Mouse (Mus musculus) myocyte (in vitro differentiated cells): Measurements from ENCODE around the gene Slc15a4. TPM values are rescaled to one million over a fixed set of nuclear protein-coding genes. Genes with fewer than 3 reads are reported as not detected.

ENCODE experiments used
- H3K27me3 ChIP-seq: one replicate; pipeline ENCODE4 v1.6.1; 2011; ENCODE audit not compliant: control insufficient read depth, insufficient read depth, insufficient read length
- H3K36me3 ChIP-seq: one replicate; pipeline ENCODE4 v1.6.1; 2011; ENCODE audit not compliant: control insufficient read depth, insufficient read depth
- H3K4me2 ChIP-seq: one replicate; pipeline ENCODE4 v1.6.1; 2011; ENCODE audit warnings: low read depth, control low read depth
- H3K4me3 ChIP-seq: one replicate; pipeline ENCODE4 v1.5.1; 2011; ENCODE audit warnings: mild to moderate bottlenecking, control low read depth, moderate library complexity
- H3K79me2 ChIP-seq: one replicate; pipeline ENCODE4 v1.6.1; 2011; ENCODE audit not compliant: control insufficient read depth, insufficient read depth
- H3ac ChIP-seq: one replicate; pipeline ENCODE4 v1.6.1; 2011; ENCODE audit not compliant: control insufficient read depth, insufficient read length
- CEBPB ChIP-seq: IDR thresholded peaks from 2 replicates; pipeline ENCODE4 v1.6.1; 2011; ENCODE audit warnings: mild to moderate bottlenecking, moderate library complexity; ENCODE audit not compliant: poor library complexity, insufficient read depth, severe bottlenecking
- E2F4 ChIP-seq: IDR thresholded peaks from one replicate; pipeline ENCODE4 v1.6.1; 2011; ENCODE audit warnings: mild to moderate bottlenecking, control low read depth, moderate library complexity; ENCODE audit not compliant: insufficient read depth
- MAX ChIP-seq: IDR thresholded peaks from one replicate; pipeline ENCODE4 v1.6.1; 2011; ENCODE audit warnings: low read depth, mild to moderate bottlenecking, control low read depth
- MYOD1 ChIP-seq, 3 experiments: IDR thresholded peaks; one replicate each; pipeline ENCODE4 v1.6.1; 2011; ENCODE audit warnings: control low read depth in 2 of 3, low read depth in 2 of 3, mild to moderate bottlenecking in 2 of 3, moderate library complexity in 1 of 3; ENCODE audit not compliant: insufficient read length in 2 of 3, control insufficient read depth in 1 of 3
- MYOG ChIP-seq, 3 experiments: IDR thresholded peaks; one replicate each; pipeline ENCODE4 v1.6.1; 2011; ENCODE audit warnings: control low read depth in 2 of 3, low read depth in 2 of 3, mild to moderate bottlenecking in 2 of 3; ENCODE audit not compliant: insufficient read length in 2 of 3, control insufficient read depth in 1 of 3, insufficient read depth in 1 of 3
- POLR2A ChIP-seq: IDR thresholded peaks from one replicate; pipeline ENCODE4 v1.6.1; 2011; ENCODE audit warnings: low read depth, mild to moderate bottlenecking, control low read depth, moderate library complexity; ENCODE audit not compliant: insufficient read length
- POLR2AphosphoS2 ChIP-seq: IDR thresholded peaks from one replicate; pipeline ENCODE4 v1.6.1; 2011; ENCODE audit warnings: low read depth, control low read depth; ENCODE audit not compliant: insufficient read length
- REST ChIP-seq: IDR thresholded peaks from one replicate; pipeline ENCODE4 v1.6.1; 2011; ENCODE audit warnings: mild to moderate bottlenecking, control low read depth, moderate library complexity; ENCODE audit not compliant: insufficient read depth, insufficient read length
- SRF ChIP-seq: IDR thresholded peaks from one replicate; pipeline ENCODE4 v1.6.1; 2011; ENCODE audit warnings: low read depth; ENCODE audit not compliant: control insufficient read depth, insufficient read length
- TCF12 ChIP-seq: IDR thresholded peaks from one replicate; pipeline ENCODE4 v1.6.1; 2011; ENCODE audit warnings: mild to moderate bottlenecking, control low read depth; ENCODE audit not compliant: poor library complexity, insufficient read depth, severe bottlenecking
- TCF3 ChIP-seq: IDR thresholded peaks from one replicate; pipeline ENCODE4 v1.6.1; 2011; ENCODE audit warnings: low read depth, control low read depth; ENCODE audit not compliant: insufficient read length
- USF1 ChIP-seq: IDR thresholded peaks from one replicate; pipeline ENCODE4 v1.6.1; 2011; ENCODE audit warnings: low read depth, mild to moderate bottlenecking, control low read depth, moderate library complexity
- polyA plus RNA-seq: library from polyadenylated mRNA; unstranded; fragments of >200 nt; fragmentation: generic; extraction: Trizol; gene quantifications from one replicate; pipeline ENCODE4 v1.2.1, GENCODE M21; 2012; ENCODE audit warnings: missing spikeins

The Slc15a4 gene
- polyA plus RNA-seq, 1 experiment: 69.6 TPM

DNA sequence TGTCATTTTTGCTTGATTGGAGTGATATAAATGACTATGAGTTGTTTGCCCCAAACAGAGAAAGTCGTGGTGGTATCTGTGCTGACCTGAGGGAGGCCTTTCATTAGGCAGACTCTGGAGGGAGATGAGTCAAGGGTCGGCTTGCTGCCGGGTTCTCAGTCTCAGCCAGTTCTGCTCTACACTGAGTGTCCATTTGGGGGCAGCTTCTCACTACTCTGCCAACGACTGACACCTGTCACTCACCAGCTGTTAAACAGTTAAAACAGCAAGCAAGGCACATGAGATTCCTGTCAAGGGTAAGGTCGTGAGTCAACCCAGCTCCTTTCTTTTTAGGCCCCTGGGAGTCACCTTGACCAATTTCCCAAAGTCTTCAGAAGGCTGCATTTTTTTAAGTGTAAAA lies 40.3 kb downstream of the Slc15a4 start:
- Histone ChIP-seq H3K79me2 (no peaks in the 10 kb centered on the region), H3K36me3 (peaks cover 23% of the 10 kb centered on the region), H3K4me2 (no peak overlapping the region), H3K27me3 (no peaks in the 10 kb centered on the region), H3K4me3 (no peak overlapping the region), H3ac (no peak overlapping the region)
- peak in 1 of 3 experiments; percentile 24 for TF ChIP-seq MYOD1 (IDR thresholded peaks at IDR 0.05; ENCODE audit: control insufficient read depth in 1 of 3, insufficient read length in 2 of 3, low read depth in 2 of 3)
- TF ChIP-seq POLR2AphosphoS2: no peak

DNA sequence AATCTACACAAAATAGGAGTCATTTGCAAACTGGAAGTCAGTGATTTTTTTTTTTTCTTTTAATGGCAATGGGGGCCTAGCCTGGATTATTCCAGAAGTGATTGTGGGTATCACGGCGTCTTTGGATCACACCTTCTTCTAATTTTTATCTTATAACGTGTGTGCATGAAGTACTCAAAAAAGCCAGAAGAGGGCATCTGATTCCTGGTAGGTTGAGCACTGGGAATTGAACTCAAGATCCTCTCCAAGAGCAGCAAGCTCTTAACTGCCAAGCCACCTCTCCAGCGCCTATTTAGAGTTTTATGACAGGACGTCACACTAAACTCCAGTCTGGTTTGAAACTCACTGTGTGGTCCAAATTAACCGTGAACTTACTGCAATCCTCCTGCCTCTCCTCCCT lies 44.8 kb downstream of the Slc15a4 start:
- Histone ChIP-seq H3K27me3 (no peaks in the 10 kb centered on the region), H3K4me3 (no peak overlapping the region), H3K36me3 (peaks cover 8% of the 10 kb centered on the region), H3K79me2 (no peaks in the 10 kb centered on the region), H3K4me2 (no peak overlapping the region), H3ac (no peak overlapping the region)
- no peak for TF ChIP-seq POLR2A
- no peak for TF ChIP-seq E2F4
- TF ChIP-seq TCF12: no peak
- no peak for TF ChIP-seq CEBPB
- TF ChIP-seq SRF: no peak
- TF ChIP-seq POLR2AphosphoS2: no peak
- TF ChIP-seq MAX: no peak
- TF ChIP-seq MYOG (IDR thresholded peaks at IDR 0.05; ENCODE audit: control insufficient read depth in 1 of 3, insufficient read depth in 1 of 3, insufficient read length in 2 of 3, low read depth in 2 of 3): no peak
- TF ChIP-seq USF1: no peak

GRCm38 (mm10) chr5:127583658-127584057 lies 49.0 kb downstream of the Slc15a4 start:
- TF ChIP-seq TCF3: no peak
- TF ChIP-seq SRF: no peak
- no peak for TF ChIP-seq POLR2AphosphoS2
- no peak for TF ChIP-seq MAX
- no peak for TF ChIP-seq E2F4
- no peak for TF ChIP-seq POLR2A
- H3K27me3 ChIP-seq: no peaks in the 10 kb centered on the region
- no peaks in the 10 kb centered on the region for H3K79me2 ChIP-seq
- H3K4me2 ChIP-seq: no peak overlapping the region
- H3ac ChIP-seq: no peak overlapping the region
- H3K4me3 ChIP-seq: no peak overlapping the region
- H3K36me3 ChIP-seq: no peaks in the 10 kb centered on the region

- TF ChIP-seq E2F4 (no peak), CEBPB (no peak), MYOG (IDR thresholded peaks at IDR 0.05; ENCODE audit: control insufficient read depth in 1 of 3, insufficient read depth in 1 of 3, insufficient read length in 2 of 3, low read depth in 2 of 3) (no peak), MAX (no peak), POLR2A (no peak), SRF (no peak), USF1 (no peak), MYOD1 (IDR thresholded peaks at IDR 0.05; ENCODE audit: control insufficient read depth in 1 of 3, insufficient read length in 2 of 3, low read depth in 2 of 3) (no peak), TCF12 (no peak), TCF3 (no peak), REST (no peak), POLR2AphosphoS2 (no peak)
- H3ac ChIP-seq: no peak overlapping the region
- no peaks in the 10 kb centered on the region for H3K36me3 ChIP-seq
- no peaks in the 10 kb centered on the region for H3K79me2 ChIP-seq
- no peak overlapping the region for H3K4me2 ChIP-seq
- H3K4me3 ChIP-seq: no peak overlapping the region
- peaks cover 5% of the 10 kb centered on the region for H3K27me3 ChIP-seq
Observed at GRCm38 (mm10) chr5:127577419-127577818, 55.3 kb downstream of the Slc15a4 start.

DNA sequence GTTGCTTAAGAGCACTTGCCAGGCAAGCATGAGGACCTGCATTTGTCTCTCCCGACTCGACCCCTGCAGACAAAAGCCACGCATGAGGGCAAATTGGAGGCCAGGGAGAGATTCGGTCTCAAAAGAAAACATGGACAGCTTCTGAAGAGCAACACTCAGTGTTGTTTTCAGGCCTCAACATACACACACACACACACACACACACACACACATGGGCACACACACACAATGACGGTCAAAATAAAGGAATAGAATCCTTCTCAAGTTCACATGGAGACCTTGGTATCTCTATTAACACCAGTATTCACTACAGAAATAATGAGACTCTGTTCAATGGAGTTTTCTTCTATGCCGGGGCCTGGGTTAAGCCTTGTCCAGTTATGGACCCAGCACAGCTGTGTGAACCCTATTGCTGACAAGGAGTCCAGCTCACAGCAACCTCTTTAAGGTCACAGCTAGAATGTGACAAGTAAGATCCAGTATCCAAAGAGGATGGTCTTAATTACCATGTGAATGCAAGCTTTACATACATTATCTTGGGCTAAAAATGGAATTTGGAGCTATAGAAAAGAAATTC lies 65.4 kb downstream of the Slc15a4 start:
- no peak overlapping the region for H3K4me3 ChIP-seq
- TF ChIP-seq REST (no peak), MYOG (IDR thresholded peaks at IDR 0.05; ENCODE audit: control insufficient read depth in 1 of 3, insufficient read depth in 1 of 3, insufficient read length in 2 of 3, low read depth in 2 of 3) (no peak), MYOD1 (IDR thresholded peaks at IDR 0.05; ENCODE audit: control insufficient read depth in 1 of 3, insufficient read length in 2 of 3, low read depth in 2 of 3) (no peak), SRF (no peak)
- H3K27me3 ChIP-seq: no peaks in the 10 kb centered on the region
- no peak overlapping the region for H3K4me2 ChIP-seq
- H3K79me2 ChIP-seq: no peaks in the 10 kb centered on the region
- H3ac ChIP-seq: no peak overlapping the region
- H3K36me3 ChIP-seq: no peaks in the 10 kb centered on the region
